Mouse (Mus musculus) kidney, embryonic 14.5 days (tissue): ENCODE results near the gene Gm853. TPM values are rescaled to one million over a fixed set of nuclear protein-coding genes. Genes with fewer than 3 reads are reported as not detected.

Experiments used
- ATAC-seq: fragments of 200-750 bp; cut with Nextera tagmentation; 2 replicates; pipeline ENCODE4 v1.8.0; 2017; ENCODE audit warnings: moderate number of reproducible peaks, mild to moderate bottlenecking, moderate TSS enrichment, moderate library complexity; ENCODE audit not compliant: low FRiP score, low TSS enrichment
- H3K27ac ChIP-seq: fragments of 300-500 bp; sonication (generic); 2 replicates; pipeline ENCODE4 v1.5.1; 2014; ENCODE audit warnings: low read depth, mild to moderate bottlenecking, low read length, moderate library complexity, mixed read lengths
- H3K27me3 ChIP-seq: fragments of 300-500 bp; sonication (generic); 2 replicates; pipeline ENCODE4 v1.6.1; 2014; ENCODE audit warnings: mild to moderate bottlenecking, low read length; ENCODE audit not compliant: control insufficient read depth, insufficient read depth
- H3K36me3 ChIP-seq: fragments of 300-500 bp; sonication (generic); 2 replicates; pipeline ENCODE4 v1.6.1; 2014; ENCODE audit warnings: low read length, mixed read lengths; ENCODE audit not compliant: control insufficient read depth, insufficient read depth
- H3K4me1 ChIP-seq: fragments of 300-500 bp; sonication (generic); 2 replicates; pipeline ENCODE4 v1.6.1; 2014; ENCODE audit warnings: low read length, mixed read lengths; ENCODE audit not compliant: control insufficient read depth, insufficient read depth
- H3K4me2 ChIP-seq: fragments of 300-500 bp; sonication (generic); replicated peaks from 2 replicates; pipeline ENCODE4 v1.6.1; 2014; ENCODE audit warnings: low read depth, mild to moderate bottlenecking, low read length
- H3K4me3 ChIP-seq: fragments of 300-500 bp; sonication (generic); 2 replicates; pipeline ENCODE4 v1.5.1; 2014; ENCODE audit warnings: mild to moderate bottlenecking, low read length
- H3K9ac ChIP-seq: fragments of 300-500 bp; sonication (generic); 2 replicates; pipeline ENCODE4 v1.6.1; 2014; ENCODE audit warnings: low read depth, mild to moderate bottlenecking, low read length, moderate library complexity
- H3K9me3 ChIP-seq: fragments of 300-500 bp; sonication (generic); 2 replicates; pipeline ENCODE4 v1.6.1; 2016; ENCODE audit warnings: low read length; ENCODE audit not compliant: control insufficient read depth
- WGBS: fragments of 180-500 bp; shearing (Covaris S2); extraction: QIAGEN DNeasy Blood & Tissue Kit; methylation state at CpG from one replicate; pipeline ENCODE4 v1.1.7; 2014; 5-methylcytosine and 5-hydroxymethylcytosine counted together
- polyA plus RNA-seq: library from polyadenylated mRNA; unstranded; fragments of >200 nt; fragmentation: Nextera tagmentation; extraction: Ambion mirVana; gene quantifications from 2 replicates; pipeline ENCODE4 v1.2.1, GENCODE M21; 2014

Gene Gm853
- polyA plus RNA-seq, 1 experiment from 2014 or later = not detected

DNA sequence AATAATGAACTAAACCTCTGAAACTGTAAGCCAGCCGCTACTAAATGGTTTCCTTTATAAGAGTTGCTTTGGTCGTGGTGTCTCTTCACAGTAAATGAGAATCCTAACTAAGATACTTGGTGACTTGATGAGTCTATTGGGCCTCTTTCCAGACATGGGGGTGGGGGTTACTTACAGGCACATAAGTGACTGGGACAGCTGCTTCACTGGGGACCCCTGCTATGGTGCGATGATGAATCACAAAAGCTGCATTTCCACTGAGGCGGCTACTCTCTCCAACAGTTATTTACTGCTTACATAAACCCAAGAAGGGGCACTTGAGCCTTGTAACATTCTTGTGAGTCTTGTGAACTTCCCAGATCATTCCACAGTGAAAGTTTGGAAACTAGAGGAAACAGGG lies 15.4 kb upstream of the Gm853 start:
- WGBS = 90% methylated on average over 4 of the region's 4 CpGs
- ATAC-seq = no peak

GRCm38 (mm10) chr4:130236361-130236760 lies 14.2 kb upstream of the Gm853 start:
- Histone ChIP-seq H3K9ac (no peak overlapping the region), H3K9me3 (no peaks in the 10 kb centered on the region), H3K27me3 (no peaks in the 10 kb centered on the region), H3K36me3 (no peaks in the 10 kb centered on the region), H3K27ac (no peak overlapping the region), H3K4me3 (no peak overlapping the region), H3K4me1 (peaks cover 6% of the 10 kb centered on the region; the same call in 1 of the 2 replicates), H3K4me2 (no peak overlapping the region)
- ATAC-seq = peak; percentile 77
- 6% methylated on average over 8 of the region's 8 CpGs for WGBS

More for the DNA sequence above, 15.4 kb upstream of the Gm853 start:
- H3K4me2 ChIP-seq = no peak overlapping the region
- no peaks in the 10 kb centered on the region for H3K36me3 ChIP-seq
- H3K27ac ChIP-seq = no peak overlapping the region
- H3K4me3 ChIP-seq = no peak overlapping the region
- peaks cover 6% of the 10 kb centered on the region; the same call in 1 of the 2 replicates for H3K4me1 ChIP-seq
- H3K9ac ChIP-seq = no peak overlapping the region
- H3K9me3 ChIP-seq = no peaks in the 10 kb centered on the region
- no peaks in the 10 kb centered on the region for H3K27me3 ChIP-seq

GRCm38 (mm10) chr4:130224071-130224470 lies 1.9 kb upstream of the Gm853 start:
- Histone ChIP-seq H3K9me3 (no peaks in the 10 kb centered on the region), H3K4me1 (no peaks in the 10 kb centered on the region), H3K27ac (no peak overlapping the region), H3K4me3 (no peak overlapping the region), H3K4me2 (no peak overlapping the region), H3K27me3 (no peaks in the 10 kb centered on the region), H3K9ac (no peak overlapping the region), H3K36me3 (no peaks in the 10 kb centered on the region)
- no peak for ATAC-seq

- no peak overlapping the region for H3K4me3 ChIP-seq
- no peaks in the 10 kb centered on the region for H3K36me3 ChIP-seq
- H3K9me3 ChIP-seq = no peaks in the 10 kb centered on the region
- ATAC-seq = no peak
- H3K4me1 ChIP-seq = no peaks in the 10 kb centered on the region
- no peak overlapping the region for H3K27ac ChIP-seq
- H3K27me3 ChIP-seq = no peaks in the 10 kb centered on the region
- H3K9ac ChIP-seq = no peak overlapping the region
- WGBS = 67% methylated on average over 9 of the region's 9 CpGs
- H3K4me2 ChIP-seq = no peak overlapping the region
These were observed 2.0 kb downstream of the Gm853 start for GRCm38 (mm10) chr4:130220176-130220575.

DNA sequence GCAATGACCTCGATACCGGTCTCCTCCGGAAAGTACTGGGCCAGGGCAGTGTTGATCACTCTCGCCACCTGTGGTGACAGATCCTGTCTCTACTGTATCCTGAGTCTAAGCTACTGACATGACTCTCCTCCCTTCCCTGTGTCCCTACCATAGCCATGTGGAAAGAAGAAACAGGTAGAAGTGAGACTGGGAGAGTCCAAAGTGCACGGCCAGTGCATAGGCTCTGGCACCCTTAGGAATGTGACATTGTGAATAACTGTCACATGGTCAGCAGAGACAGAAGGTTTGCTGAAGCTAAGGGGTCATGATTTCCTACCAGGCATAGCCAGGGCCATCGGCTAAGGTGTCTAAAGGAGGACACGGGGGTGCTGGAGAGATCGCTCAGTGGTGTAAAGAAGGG lies 6.8 kb downstream of the Gm853 start:
- H3K4me2 ChIP-seq = no peak overlapping the region
- no peaks in the 10 kb centered on the region for H3K36me3 ChIP-seq
- H3K27me3 ChIP-seq = no peaks in the 10 kb centered on the region
- H3K9ac ChIP-seq = no peak overlapping the region
- no peak overlapping the region for H3K4me3 ChIP-seq
- no peak for ATAC-seq
- 87% methylated on average over 8 of the region's 8 CpGs for WGBS
- H3K9me3 ChIP-seq = no peaks in the 10 kb centered on the region
- H3K4me1 ChIP-seq = no peaks in the 10 kb centered on the region
- H3K27ac ChIP-seq = no peak overlapping the region

- no peaks in the 10 kb centered on the region for H3K9me3 ChIP-seq
- no peaks in the 10 kb centered on the region for H3K27me3 ChIP-seq
- WGBS = 83% methylated on average over 10 of the region's 10 CpGs
- no peak overlapping the region for H3K4me2 ChIP-seq
- no peak overlapping the region for H3K4me3 ChIP-seq
- no peak overlapping the region for H3K27ac ChIP-seq
- ATAC-seq = no peak
- no peaks in the 10 kb centered on the region for H3K4me1 ChIP-seq
- H3K9ac ChIP-seq = no peak overlapping the region
- no peaks in the 10 kb centered on the region for H3K36me3 ChIP-seq
These were observed 8.3 kb downstream of the Gm853 start for GRCm38 (mm10) chr4:130213857-130214256.

DNA sequence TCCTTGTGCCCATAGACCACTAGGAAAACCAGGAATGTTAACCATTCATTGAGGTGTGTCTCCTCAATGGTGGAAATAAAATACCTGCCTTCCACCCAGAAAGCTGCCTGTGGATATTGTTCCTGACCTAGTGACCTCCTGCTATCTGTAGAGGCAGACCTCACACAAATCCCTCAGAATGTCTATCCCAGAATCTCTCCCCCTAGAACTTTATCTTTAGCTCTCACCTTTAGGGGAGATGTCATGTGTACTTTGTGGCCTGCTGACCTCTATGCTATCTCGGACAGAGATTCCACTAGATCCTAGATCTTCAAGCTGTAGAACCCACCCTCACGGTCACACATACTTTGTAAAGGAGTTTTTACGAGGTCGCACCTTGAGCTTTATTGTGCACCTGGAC lies 9.0 kb downstream of the Gm853 start:
- 84% methylated on average over 4 of the region's 4 CpGs for WGBS
- no peak for ATAC-seq
- Histone ChIP-seq H3K36me3 (no peaks in the 10 kb centered on the region), H3K9ac (no peak overlapping the region), H3K9me3 (no peaks in the 10 kb centered on the region), H3K4me3 (no peak overlapping the region), H3K4me2 (no peak overlapping the region), H3K27ac (no peak overlapping the region), H3K4me1 (no peaks in the 10 kb centered on the region), H3K27me3 (no peaks in the 10 kb centered on the region)

DNA sequence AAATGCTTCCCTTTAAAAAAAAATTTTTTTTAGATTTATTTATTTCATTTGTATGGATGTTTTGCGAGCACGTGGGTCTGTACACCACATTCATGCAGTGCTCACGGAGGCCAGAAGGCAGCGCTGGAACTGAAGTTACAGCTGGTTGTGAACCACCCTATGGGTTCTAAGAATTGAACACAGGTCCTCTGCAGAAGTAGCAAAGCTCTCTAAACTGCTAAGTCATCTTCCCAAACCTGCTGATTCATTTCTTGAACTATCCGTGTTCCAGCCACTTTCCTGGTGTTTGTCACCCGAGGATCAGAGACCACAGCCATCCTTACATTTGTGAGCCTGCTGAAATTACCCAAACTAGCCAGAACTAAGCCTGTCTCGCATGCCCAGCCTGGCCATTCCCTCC lies 9.8 kb downstream of the Gm853 start:
- 68% methylated on average over 7 of the region's 7 CpGs for WGBS
- no peak overlapping the region for H3K4me2 ChIP-seq

DNA sequence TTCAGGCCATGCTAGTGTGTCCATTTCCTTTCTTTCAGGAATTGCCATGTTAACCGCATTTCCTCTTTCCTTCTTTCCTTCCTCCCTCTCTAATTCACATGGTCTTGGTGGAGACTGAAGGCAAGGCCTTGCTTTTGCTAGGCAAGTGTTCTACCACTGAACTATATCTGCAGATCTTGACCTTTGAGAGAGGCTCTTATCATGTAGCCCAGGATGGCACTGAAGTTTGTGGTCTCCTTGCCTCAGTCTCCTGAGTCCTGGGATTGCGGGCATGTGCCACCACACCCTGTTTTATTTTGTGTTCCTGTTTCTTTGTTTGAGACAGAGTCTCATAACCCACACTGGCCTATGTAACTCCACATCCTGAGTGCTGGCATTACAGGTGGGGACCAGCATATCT lies 10.3 kb downstream of the Gm853 start:
- no peaks in the 10 kb centered on the region for H3K4me1 ChIP-seq
- 90% methylated on average over 2 of the region's 2 CpGs for WGBS
- ATAC-seq = no peak

More for the DNA sequence above, 9.8 kb downstream of the Gm853 start:
- Histone ChIP-seq H3K4me3 (no peak overlapping the region), H3K27me3 (no peaks in the 10 kb centered on the region), H3K36me3 (no peaks in the 10 kb centered on the region), H3K4me1 (no peaks in the 10 kb centered on the region), H3K9me3 (no peaks in the 10 kb centered on the region), H3K9ac (no peak overlapping the region), H3K27ac (no peak overlapping the region)
- no peak for ATAC-seq

More for the DNA sequence above, 10.3 kb downstream of the Gm853 start:
- Histone ChIP-seq H3K27me3 (no peaks in the 10 kb centered on the region), H3K9me3 (no peaks in the 10 kb centered on the region), H3K9ac (no peak overlapping the region), H3K4me2 (no peak overlapping the region), H3K27ac (no peak overlapping the region), H3K36me3 (no peaks in the 10 kb centered on the region), H3K4me3 (no peak overlapping the region)
